Mouse (Mus musculus): Measurements from ENCODE around the gene Iqgap2. TPM values are rescaled to one million over a fixed set of nuclear protein-coding genes. Genes with fewer than 3 reads are reported as not detected.

The Iqgap2 gene
- polyA plus RNA-seq, 1 experiment = 8.9 TPM

GRCm38 (mm10) chr13:95616512-95616911, 275.2 kb downstream of the Iqgap2 start:
- no peak overlapping the region for H3K27ac ChIP-seq (ENCODE audit: insufficient read depth, low read length)
- no peaks in the 10 kb centered on the region for H3K4me1 ChIP-seq (ENCODE audit: control insufficient read depth, insufficient read depth, low read length)
- TF ChIP-seq POLR2A (IDR thresholded peaks at IDR 0.05; ENCODE audit: extremely low read depth, insufficient read depth, low read length) = no peak
- TF ChIP-seq CTCF (IDR thresholded peaks at IDR 0.05; ENCODE audit: extremely low read depth, insufficient read depth, low read length) = no peak
- no peak overlapping the region for H3K4me3 ChIP-seq (ENCODE audit: insufficient read depth, low read length)

- H3K4me1 ChIP-seq (ENCODE audit: control insufficient read depth, insufficient read depth, low read length) = no peaks in the 10 kb centered on the region
- no peak overlapping the region for H3K4me3 ChIP-seq (ENCODE audit: insufficient read depth, low read length)
- H3K27ac ChIP-seq (ENCODE audit: insufficient read depth, low read length) = no peak overlapping the region
- TF ChIP-seq CTCF (IDR thresholded peaks at IDR 0.05; ENCODE audit: extremely low read depth, insufficient read depth, low read length) = no peak
- TF ChIP-seq POLR2A (IDR thresholded peaks at IDR 0.05; ENCODE audit: extremely low read depth, insufficient read depth, low read length) = no peak
Observed at GRCm38 (mm10) chr13:95614757-95615156, 277.0 kb downstream of the Iqgap2 start.

DNA sequence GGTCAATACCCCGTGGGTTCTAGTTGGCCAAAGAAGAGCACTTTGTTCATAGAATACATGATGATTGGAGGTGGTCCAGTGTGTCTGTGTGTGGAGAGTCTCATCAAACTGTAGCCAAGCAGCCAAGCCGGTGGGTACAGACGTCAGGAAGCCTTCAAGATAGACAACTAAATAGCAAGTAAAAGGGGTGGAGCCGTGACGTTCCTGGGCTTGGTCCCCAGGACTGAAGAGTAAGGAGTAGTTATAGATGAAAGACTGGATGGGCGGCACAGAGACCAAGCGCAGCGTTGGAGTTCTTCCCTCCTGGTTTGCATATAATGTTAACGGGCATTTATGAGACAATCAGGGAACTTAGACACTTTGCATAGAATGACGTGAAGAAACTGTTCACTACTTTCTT, 279.5 kb downstream of the Iqgap2 start:
- H3K4me3 ChIP-seq (ENCODE audit: insufficient read depth, low read length) = no peak overlapping the region
- H3K4me1 ChIP-seq (ENCODE audit: control insufficient read depth, insufficient read depth, low read length) = no peaks in the 10 kb centered on the region
- H3K27ac ChIP-seq (ENCODE audit: insufficient read depth, low read length) = no peak overlapping the region
- no peak for TF ChIP-seq CTCF (IDR thresholded peaks at IDR 0.05; ENCODE audit: extremely low read depth, insufficient read depth, low read length)
- TF ChIP-seq POLR2A (IDR thresholded peaks at IDR 0.05; ENCODE audit: extremely low read depth, insufficient read depth, low read length) = no peak

GRCm38 (mm10) chr13:95611752-95612151, 280.0 kb downstream of the Iqgap2 start:
- Histone ChIP-seq H3K4me3 (ENCODE audit: insufficient read depth, low read length) (no peak overlapping the region), H3K27ac (ENCODE audit: insufficient read depth, low read length) (no peak overlapping the region), H3K4me1 (ENCODE audit: control insufficient read depth, insufficient read depth, low read length) (no peaks in the 10 kb centered on the region)
- TF ChIP-seq CTCF (IDR thresholded peaks at IDR 0.05; ENCODE audit: extremely low read depth, insufficient read depth, low read length) (no peak), POLR2A (IDR thresholded peaks at IDR 0.05; ENCODE audit: extremely low read depth, insufficient read depth, low read length) (no peak)

DNA sequence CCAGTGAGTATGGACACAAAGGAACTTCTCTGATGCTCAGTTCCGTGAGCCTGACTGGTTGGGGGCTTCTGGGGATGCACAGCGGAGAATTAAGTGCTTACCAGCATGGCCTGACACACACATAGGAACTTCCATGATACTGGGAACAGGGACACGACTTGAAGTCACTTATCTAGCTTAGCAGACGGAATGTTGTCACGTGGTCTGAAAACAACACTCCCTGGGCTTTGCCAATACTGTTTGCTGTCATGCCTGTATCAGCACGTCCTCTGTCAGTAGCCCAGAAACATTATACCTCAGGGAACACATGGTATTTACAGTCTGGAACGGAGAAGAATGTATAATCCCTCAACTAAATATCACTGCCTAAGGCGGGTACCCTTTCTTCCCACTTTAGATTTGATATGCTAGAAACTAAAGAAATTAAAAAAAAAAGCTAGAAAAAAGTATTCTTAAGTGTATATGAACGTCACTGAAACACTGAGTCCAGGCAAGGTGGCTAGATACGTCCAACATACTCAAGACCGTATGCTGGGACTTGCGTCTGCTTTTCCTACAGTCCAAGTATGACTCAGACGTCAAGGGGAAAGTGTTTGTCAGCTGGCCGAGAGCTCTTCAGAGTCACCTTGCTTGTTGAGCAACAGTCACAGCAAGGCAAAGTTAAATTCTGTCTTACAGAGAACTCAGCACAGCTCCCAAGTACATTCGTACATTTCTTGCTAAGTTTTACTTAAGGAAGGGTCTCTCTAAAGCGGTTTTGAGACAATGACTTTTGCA, 280.7 kb downstream of the Iqgap2 start:
- Histone ChIP-seq H3K4me1 (ENCODE audit: control insufficient read depth, insufficient read depth, low read length) (no peaks in the 10 kb centered on the region), H3K27ac (ENCODE audit: insufficient read depth, low read length) (no peak overlapping the region), H3K4me3 (ENCODE audit: insufficient read depth, low read length) (no peak overlapping the region)
- no peak for TF ChIP-seq POLR2A (IDR thresholded peaks at IDR 0.05; ENCODE audit: extremely low read depth, insufficient read depth, low read length)
- TF ChIP-seq CTCF (IDR thresholded peaks at IDR 0.05; ENCODE audit: extremely low read depth, insufficient read depth, low read length) = no peak

- H3K27ac ChIP-seq (ENCODE audit: insufficient read depth, low read length) = no peak overlapping the region
- no peak overlapping the region for H3K4me3 ChIP-seq (ENCODE audit: insufficient read depth, low read length)
- no peaks in the 10 kb centered on the region for H3K4me1 ChIP-seq (ENCODE audit: control insufficient read depth, insufficient read depth, low read length)
- TF ChIP-seq POLR2A (IDR thresholded peaks at IDR 0.05; ENCODE audit: extremely low read depth, insufficient read depth, low read length) (no peak), CTCF (IDR thresholded peaks at IDR 0.05; ENCODE audit: extremely low read depth, insufficient read depth, low read length) (no peak)
Observed at GRCm38 (mm10) chr13:95609088-95609420, 282.7 kb downstream of the Iqgap2 start.

DNA sequence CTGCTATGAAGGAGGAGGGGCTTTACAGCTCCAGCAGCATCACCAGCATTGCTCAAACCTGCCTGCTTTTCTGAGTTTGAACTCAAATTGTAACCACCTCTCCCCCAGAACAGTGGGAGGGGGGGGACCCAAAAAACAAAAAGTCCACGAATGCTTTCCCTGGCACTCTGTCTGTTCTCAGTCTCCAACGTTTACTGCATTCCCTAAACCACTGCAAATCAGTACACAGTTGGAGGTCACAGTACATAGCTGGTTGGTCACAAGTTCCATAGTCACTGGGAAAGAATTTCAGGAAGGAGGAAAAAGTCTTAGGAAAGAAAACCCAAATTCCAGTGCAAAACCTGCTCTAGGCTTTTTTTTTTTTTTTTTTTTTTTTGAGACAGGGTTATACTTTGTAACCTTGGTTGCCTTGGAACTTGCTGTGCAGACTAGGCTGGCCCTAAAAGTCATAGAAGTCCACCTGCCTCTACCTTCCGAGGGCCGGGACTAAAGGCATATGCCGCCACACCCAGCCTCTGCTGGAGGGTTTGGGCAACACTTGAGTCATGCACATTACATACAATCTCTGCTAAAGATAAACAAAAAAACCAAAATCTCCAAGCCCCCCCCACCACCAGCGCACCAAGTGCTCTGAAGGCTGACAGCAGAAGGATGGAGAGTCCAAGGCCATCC, 283.2 kb downstream of the Iqgap2 start:
- no peak for TF ChIP-seq CTCF (IDR thresholded peaks at IDR 0.05; ENCODE audit: extremely low read depth, insufficient read depth, low read length)
- Histone ChIP-seq H3K4me3 (ENCODE audit: insufficient read depth, low read length) (no peak overlapping the region), H3K27ac (ENCODE audit: insufficient read depth, low read length) (no peak overlapping the region), H3K4me1 (ENCODE audit: control insufficient read depth, insufficient read depth, low read length) (no peaks in the 10 kb centered on the region)

GRCm38 (mm10) chr13:95607019-95607418, 284.7 kb downstream of the Iqgap2 start:
- H3K4me3 ChIP-seq (ENCODE audit: insufficient read depth, low read length) = no peak overlapping the region
- no peaks in the 10 kb centered on the region for H3K4me1 ChIP-seq (ENCODE audit: control insufficient read depth, insufficient read depth, low read length)
- no peak for TF ChIP-seq POLR2A (IDR thresholded peaks at IDR 0.05; ENCODE audit: extremely low read depth, insufficient read depth, low read length)
- H3K27ac ChIP-seq (ENCODE audit: insufficient read depth, low read length) = no peak overlapping the region

- Histone ChIP-seq H3K4me3 (ENCODE audit: insufficient read depth, low read length) (no peak overlapping the region), H3K4me1 (ENCODE audit: control insufficient read depth, insufficient read depth, low read length) (no peaks in the 10 kb centered on the region), H3K27ac (ENCODE audit: insufficient read depth, low read length) (no peak overlapping the region)
- TF ChIP-seq POLR2A (IDR thresholded peaks at IDR 0.05; ENCODE audit: extremely low read depth, insufficient read depth, low read length) = no peak
- TF ChIP-seq CTCF (IDR thresholded peaks at IDR 0.05; ENCODE audit: extremely low read depth, insufficient read depth, low read length) = no peak
Observed at GRCm38 (mm10) chr13:95604288-95604687, 287.4 kb downstream of the Iqgap2 start.

DNA sequence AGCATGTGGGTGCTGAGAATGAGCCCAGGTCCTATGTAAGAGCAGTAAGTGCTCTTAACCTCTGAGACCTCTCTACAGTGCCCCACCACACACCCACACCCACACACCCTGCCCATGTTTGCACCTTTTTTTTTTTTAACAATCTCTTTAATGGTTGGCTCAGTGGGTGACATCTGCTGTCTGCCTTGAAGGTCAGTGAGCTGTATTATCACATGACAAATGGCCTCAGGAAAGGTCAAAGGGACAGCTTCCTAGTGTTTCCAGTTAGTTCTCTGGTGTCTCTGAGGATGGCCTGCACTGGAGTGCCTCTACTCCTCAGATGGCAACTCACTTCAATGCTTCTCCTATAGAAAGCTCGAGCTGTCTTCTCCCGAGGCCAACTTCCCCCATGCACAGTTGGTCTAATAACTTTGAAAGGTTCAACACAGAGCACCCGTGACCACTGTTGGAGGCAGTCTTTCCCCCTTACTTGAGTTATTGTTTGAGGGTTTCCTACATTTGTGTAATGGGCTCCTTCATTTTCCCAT, 291.8 kb downstream of the Iqgap2 start:
- no peaks in the 10 kb centered on the region for H3K4me1 ChIP-seq (ENCODE audit: control insufficient read depth, insufficient read depth, low read length)
- no peak overlapping the region for H3K4me3 ChIP-seq (ENCODE audit: insufficient read depth, low read length)
- H3K27ac ChIP-seq (ENCODE audit: insufficient read depth, low read length) = no peak overlapping the region
- TF ChIP-seq CTCF (IDR thresholded peaks at IDR 0.05; ENCODE audit: extremely low read depth, insufficient read depth, low read length) (no peak), POLR2A (IDR thresholded peaks at IDR 0.05; ENCODE audit: extremely low read depth, insufficient read depth, low read length) (no peak)

Data from cortical plate, adult 2 months (tissue).